8 mouse cellular contexts compared by ENCODE assay signal in genomic region chr11:3334711-3335316, GRCm38 (mm10). TPM values are rescaled to one million over a fixed set of nuclear protein-coding genes. Genes with fewer than 3 reads are reported as not detected.
DNase-seq lines count a peak whose midpoint lies in the region; ATAC-seq and TF ChIP-seq lines count a peak whose summit lies in the region.
"Had no signal": no experiment of that assay in that cellular context is flagged by ENCODE, and none has a peak within 500 bp of the region (broad histone marks: within the 10 kb centered on the region; RNA-seq: fewer than 3 reads in every experiment).

No protein-coding gene starts in this region.

- peaks cover 60% of the 10 kb centered on the region for H3K4me1 ChIP-seq in hindbrain, embryonic 13.5 days (replicated peaks)
- H3K4me1 ChIP-seq in hindbrain, postnatal 0 days (ENCODE audit: insufficient read depth, low read length), result peaks cover 22% of the 10 kb centered on the region

- no peak for DNase-seq in hindbrain, postnatal 0 days (ENCODE audit: low spot score)
- peak; percentile 55 to 59 for DNase-seq in B cell, adult 2 months
- DNase-seq in ES-CJ7 (ENCODE audit: low read depth, low spot score), result peak; percentile 56
- peak; percentile 70 for DNase-seq in naive thymus-derived CD4-positive, alpha-beta T cell, adult 2 months (ENCODE audit: low read depth)
- no peak for DNase-seq in c-Kit-positive CD71-positive TER-119-positive erythroid progenitor cells, embryonic 14.5 days (ENCODE audit: low spot score)
- DNase-seq in urinary bladder, postnatal 4 days (ENCODE audit: low spot score in 2 of 2), result no peak

- peaks cover 13% of the 10 kb centered on the region for H3K27me3 ChIP-seq in hindbrain, embryonic 13.5 days
- H3K27me3 ChIP-seq in hindbrain, postnatal 0 days (ENCODE audit: insufficient read depth, low read length), result no peaks in the 10 kb centered on the region

- no peak overlapping the region for H3K27ac ChIP-seq in hindbrain, embryonic 13.5 days
- H3K27ac ChIP-seq in hindbrain, postnatal 0 days, result no peak overlapping the region

- WGBS in hindbrain, embryonic 13.5 days, result 37% methylated on average over 9 of the region's 9 CpGs
- WGBS in hindbrain, postnatal 0 days, result 50% methylated on average over 9 of the region's 9 CpGs

- ATAC-seq in hindbrain, embryonic 13.5 days (ENCODE audit: low FRiP score), result no peak
- no peak for ATAC-seq in hindbrain, postnatal 0 days

- no peak for TF ChIP-seq CTCF in hindbrain, postnatal 0 days (IDR thresholded peaks at IDR 0.05; ENCODE audit: low read depth)

- H3K4me3 ChIP-seq in hindbrain, embryonic 13.5 days, result no peak overlapping the region
- H3K4me3 ChIP-seq in hindbrain, postnatal 0 days (ENCODE audit: low read length), result no peak overlapping the region

- H3K36me3 ChIP-seq in hindbrain, embryonic 13.5 days, result peaks cover 16% of the 10 kb centered on the region
- H3K36me3 ChIP-seq in hindbrain, postnatal 0 days (ENCODE audit: insufficient read depth, low read length), result peaks cover 12% of the 10 kb centered on the region

- H3K9ac ChIP-seq in hindbrain, embryonic 13.5 days, result 0 out of 2 replicates have a peak overlapping the region, but pooled peaks have one; percentile 35
- H3K9ac ChIP-seq in hindbrain, postnatal 0 days (replicated peaks; ENCODE audit: low read length), result no peak overlapping the region

- no peaks in the 10 kb centered on the region for H3K9me3 ChIP-seq in hindbrain, embryonic 13.5 days
- H3K9me3 ChIP-seq in hindbrain, postnatal 0 days (ENCODE audit: low read length), result no peaks in the 10 kb centered on the region

- H3K4me2 ChIP-seq in hindbrain, embryonic 13.5 days, result no peak overlapping the region
- no peak overlapping the region for H3K4me2 ChIP-seq in hindbrain, postnatal 0 days (ENCODE audit: low read depth, low read length)
- H3K4me2 ChIP-seq: heart, embryonic 11.5 days had no signal

RNA-seq across cellular contexts. Expression of gene Pik3ip1, which starts 4.6 kb away (rescaled TPM):
- polyA plus RNA-seq in hindbrain, embryonic 13.5 days (2015; fragmentation: Nextera tagmentation; extraction: Ambion mirVana), result 25.4 and 25.5 TPM in 2 replicates
- total RNA-seq in hindbrain, postnatal 0 days (2014; rRNA removed), result 34.3 and 40.9 TPM in 2 replicates
- polyA plus RNA-seq in hindbrain, postnatal 0 days (2015; fragmentation: Nextera tagmentation; extraction: Ambion mirVana), result 41.6 and 45.4 TPM in 2 replicates

RNA-seq across cellular contexts. Expression of gene Patz1, which starts 46.1 kb away (rescaled TPM):
- polyA plus RNA-seq in hindbrain, embryonic 13.5 days (2015; fragmentation: Nextera tagmentation; extraction: Ambion mirVana), result 69.6 TPM in 2 replicates
- total RNA-seq in hindbrain, postnatal 0 days (2014; rRNA removed), result 89.6 and 97.1 TPM in 2 replicates
- 38.8 and 40.4 TPM in 2 replicates for polyA plus RNA-seq in hindbrain, postnatal 0 days (2015; fragmentation: Nextera tagmentation; extraction: Ambion mirVana)

Comparison
In these comparisons a context has a peak if more than half of its experiments do, and no peak if none do; other contexts are left out.
1. DNase-seq: peak in B cell, adult 2 months (2 of 2), ES-CJ7 (single experiment) and naive thymus-derived CD4-positive, alpha-beta T cell, adult 2 months (single experiment); none in hindbrain, postnatal 0 days (single experiment), c-Kit-positive CD71-positive TER-119-positive erythroid progenitor cells, embryonic 14.5 days (single experiment) and urinary bladder, postnatal 4 days (0 of 2).